Comparison of ENCODE assay signal across 8 mouse cellular contexts in genomic region chr11:44331774-44332129, GRCm38 (mm10).
"Had no signal": no experiment of that assay in that cellular context is flagged by ENCODE, and none has a peak within 500 bp of the region (broad histone marks: within the 10 kb centered on the region; RNA-seq: fewer than 3 reads in every experiment).

No protein-coding gene starts in this region.

- H3K27ac ChIP-seq: kidney, embryonic 15.5 days; left cerebral cortex, adult 2 months; limb, embryonic 10.5 days; liver, embryonic 15.5 days; neural tube, embryonic 12.5 days had no signal

- H3K4me2 ChIP-seq: liver, embryonic 11.5 days; liver, embryonic 15.5 days had no signal

- H3K4me1 ChIP-seq: kidney, embryonic 15.5 days; limb, embryonic 10.5 days; liver, embryonic 15.5 days; neural tube, embryonic 12.5 days had no signal

- H3K36me3 ChIP-seq: kidney, embryonic 15.5 days; limb, embryonic 10.5 days; liver, embryonic 15.5 days; neural tube, embryonic 12.5 days had no signal

- H3K9me3 ChIP-seq: kidney, embryonic 15.5 days; limb, embryonic 10.5 days; liver, embryonic 15.5 days; neural tube, embryonic 12.5 days had no signal

- H3K9ac ChIP-seq: kidney, embryonic 15.5 days; liver, embryonic 15.5 days; neural tube, embryonic 12.5 days had no signal

- H3K27me3 ChIP-seq: liver, embryonic 15.5 days; neural tube, embryonic 12.5 days had no signal

- H3K4me3 ChIP-seq: kidney, embryonic 15.5 days; left cerebral cortex, adult 2 months; limb, embryonic 10.5 days; liver, embryonic 15.5 days; myocyte; neural tube, embryonic 12.5 days had no signal

- ATAC-seq: lung, postnatal 0 days had no signal
